Mouse (Mus musculus) layer of hippocampus, postnatal 36 days (tissue): ENCODE data around the gene Cfap157. TPM values are rescaled to one million over a fixed set of nuclear protein-coding genes. Genes with fewer than 3 reads are reported as not detected.

Experiments used
- DNase-seq, 2 experiments: peaks; one replicate each; pipeline ENCODE4 v3.0.0; 2022
- total RNA-seq, 2 experiments: library from RNA; stranded (reverse); gene quantifications; 2 replicates each; pipeline ENCODE4 v1.2.3; 2021

The Cfap157 gene
- total RNA-seq, 2 experiments from 2014 or later: 0.43 to 0.72 TPM

- no peak for DNase-seq
These were observed 4.5 kb downstream of the Cfap157 start for GRCm38 (mm10) chr2:32779714-32780113.

- DNase-seq: peak; percentile 58
These were observed 5.1 kb downstream of the Cfap157 start for GRCm38 (mm10) chr2:32779131-32779530.

DNA sequence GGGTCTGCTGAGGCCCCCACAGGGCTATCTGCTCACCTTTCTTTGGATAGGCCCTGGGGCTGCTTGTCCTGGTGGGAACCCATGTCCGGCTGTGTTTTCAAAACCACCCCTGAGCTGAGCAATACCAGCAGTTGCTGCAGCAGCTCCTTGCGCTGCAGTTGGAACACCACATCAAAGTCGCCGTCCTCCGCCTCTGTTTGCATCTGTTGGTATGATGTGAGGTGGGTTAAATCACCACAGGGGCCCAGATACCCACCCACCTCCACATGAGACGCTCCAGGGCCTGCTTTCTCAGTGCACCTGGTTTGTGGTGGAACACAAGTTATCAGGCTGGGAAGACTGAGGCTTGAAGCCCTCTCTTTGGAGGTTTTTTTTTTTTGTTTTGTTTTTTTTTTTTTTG, 6.1 kb downstream of the Cfap157 start:
- DNase-seq: no peak

GRCm38 (mm10) chr2:32776192-32776591, 8.0 kb downstream of the Cfap157 start:
- no peak for DNase-seq

DNA sequence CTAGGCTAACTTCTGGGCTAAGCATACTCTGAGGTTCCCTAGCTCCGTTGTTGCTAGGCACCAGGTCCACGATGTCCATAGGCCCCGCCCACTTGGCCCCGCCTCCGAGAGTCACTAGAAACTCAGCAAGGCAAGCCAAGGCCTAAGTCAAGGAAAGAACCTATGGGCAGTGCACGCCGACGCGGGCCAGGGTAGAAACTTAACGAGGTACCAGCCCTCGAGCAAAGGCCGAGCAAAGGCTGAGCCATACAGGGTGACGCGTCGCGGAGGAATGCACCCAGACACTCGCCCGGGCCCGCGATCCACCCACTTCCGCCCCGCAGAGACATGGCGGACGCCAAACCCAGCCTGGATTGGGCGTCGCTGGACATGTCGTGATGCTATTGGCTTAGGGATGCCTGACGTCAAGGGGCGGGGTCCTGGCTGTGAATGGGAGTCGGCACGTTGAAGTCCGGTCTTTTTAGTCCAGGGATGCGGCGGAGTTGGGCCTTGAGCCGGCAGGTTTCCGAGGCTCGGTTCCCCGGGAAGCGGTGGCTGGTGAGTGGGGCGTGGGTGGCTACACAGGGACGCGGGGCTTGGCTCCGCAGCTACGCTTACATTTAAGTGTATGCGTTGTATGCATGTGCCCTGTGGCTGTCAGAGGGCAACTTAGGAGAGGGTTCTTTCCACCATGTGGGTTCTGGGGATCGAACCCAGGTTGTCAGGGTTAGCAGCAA, 8.7 kb downstream of the Cfap157 start, which contains the start of the genes Ttc16 and Ptrh1:
Gene Ttc16, minus strand, starts transcription at position 275 of the 716 bp plus-strand sequence.
Gene Ptrh1, plus strand, starts transcription at position 428 of the 716 bp plus-strand sequence.
- DNase-seq: peak; percentile 97

- DNase-seq: no peak
These were observed 11.5 kb downstream of the Cfap157 start for GRCm38 (mm10) chr2:32772626-32773279.

- DNase-seq: no peak
These were observed 12.3 kb downstream of the Cfap157 start for GRCm38 (mm10) chr2:32771886-32772285.

DNA sequence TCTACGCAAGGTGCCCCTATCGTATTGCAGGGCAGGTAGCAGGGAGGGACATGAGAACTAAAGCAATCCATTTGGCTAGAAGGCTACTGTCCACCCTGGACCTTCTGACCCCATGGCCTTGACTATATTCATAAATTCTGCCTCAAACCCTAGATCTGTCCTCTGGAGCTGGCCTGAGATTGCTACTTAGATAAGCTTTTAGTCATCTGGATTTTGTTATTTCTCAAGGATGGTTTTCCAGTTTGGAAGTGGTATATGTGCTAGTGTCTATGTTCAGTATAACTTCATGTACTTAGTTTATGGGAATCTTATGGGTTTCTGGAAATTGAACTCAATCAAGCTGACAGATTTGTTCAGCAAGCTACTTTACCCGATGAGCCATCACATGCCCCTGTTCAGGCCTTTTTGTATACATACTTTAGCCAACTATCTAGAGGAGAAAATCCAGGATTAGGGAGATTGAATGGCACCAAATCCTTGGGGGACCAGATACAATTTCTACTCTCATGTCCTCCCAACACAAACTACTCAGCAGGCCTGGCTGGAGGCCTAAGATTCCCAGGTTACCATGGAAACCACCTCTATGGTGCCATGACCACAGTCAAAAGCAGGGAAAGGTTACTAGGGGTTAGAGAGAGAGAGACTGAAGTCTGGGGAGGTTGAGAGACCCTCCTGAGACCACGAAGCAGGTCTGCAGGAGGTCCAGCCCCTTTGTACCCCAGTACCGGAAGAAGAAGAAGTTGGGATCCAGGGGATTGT, 14.7 kb downstream of the Cfap157 start:
- DNase-seq: no peak

DNA sequence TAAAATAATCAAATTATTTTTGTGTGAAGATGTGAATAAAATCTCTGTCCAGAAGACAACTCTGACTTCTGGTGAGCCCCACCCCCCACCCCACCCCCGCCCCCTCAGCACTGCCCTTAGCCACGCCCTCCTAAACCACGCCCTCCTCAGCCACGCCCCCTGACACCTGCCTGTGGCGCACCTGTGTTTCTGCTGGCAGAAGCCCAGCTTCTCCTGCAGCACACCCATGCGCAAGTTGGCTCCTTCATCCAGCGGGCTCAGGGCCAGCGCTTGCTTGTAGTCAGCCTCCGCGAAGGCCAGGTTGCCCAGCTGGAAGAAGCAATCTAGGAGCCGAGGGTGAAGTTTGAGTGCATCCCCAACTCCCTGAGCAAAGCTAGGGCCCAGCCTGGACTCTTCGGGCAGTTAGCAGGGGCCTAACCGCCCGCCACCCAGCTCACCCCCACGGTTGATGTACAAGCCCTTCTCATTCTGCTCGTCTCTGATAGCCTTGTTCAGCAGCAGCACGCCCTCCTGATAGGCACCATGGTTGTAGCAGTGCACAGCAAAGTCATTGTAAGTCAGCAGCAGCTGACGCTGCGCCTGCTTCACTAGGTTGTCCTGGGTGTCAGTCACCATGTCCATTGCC, 15.5 kb downstream of the Cfap157 start:
- no peak for DNase-seq

- no peak for DNase-seq
These were observed 17.0 kb downstream of the Cfap157 start for GRCm38 (mm10) chr2:32767241-32767640.

GRCm38 (mm10) chr2:32763353-32763752, 20.9 kb downstream of the Cfap157 start:
- DNase-seq: no peak

GRCm38 (mm10) chr2:32761859-32762258, 22.4 kb downstream of the Cfap157 start:
- no peak for DNase-seq

DNA sequence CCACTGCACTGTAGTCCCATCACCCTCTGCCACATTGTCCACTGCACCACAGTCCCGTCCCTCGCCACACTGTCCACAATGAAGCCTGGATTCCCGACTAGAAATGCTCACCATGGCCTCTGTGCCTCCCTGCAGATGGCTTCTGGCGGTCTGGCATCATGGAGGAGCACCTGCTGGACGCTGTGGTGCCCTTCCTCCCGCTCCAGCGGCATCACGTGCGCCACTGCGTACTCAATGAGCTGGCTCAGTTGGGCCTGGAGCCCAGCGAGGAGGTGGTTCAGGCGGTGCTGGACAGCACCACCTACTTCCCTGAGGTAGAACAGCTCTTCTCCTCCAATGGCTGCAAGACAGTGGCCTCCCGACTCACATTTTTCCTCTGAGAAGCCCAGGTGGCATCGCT, 22.9 kb downstream of the Cfap157 start:
- DNase-seq: no peak

DNA sequence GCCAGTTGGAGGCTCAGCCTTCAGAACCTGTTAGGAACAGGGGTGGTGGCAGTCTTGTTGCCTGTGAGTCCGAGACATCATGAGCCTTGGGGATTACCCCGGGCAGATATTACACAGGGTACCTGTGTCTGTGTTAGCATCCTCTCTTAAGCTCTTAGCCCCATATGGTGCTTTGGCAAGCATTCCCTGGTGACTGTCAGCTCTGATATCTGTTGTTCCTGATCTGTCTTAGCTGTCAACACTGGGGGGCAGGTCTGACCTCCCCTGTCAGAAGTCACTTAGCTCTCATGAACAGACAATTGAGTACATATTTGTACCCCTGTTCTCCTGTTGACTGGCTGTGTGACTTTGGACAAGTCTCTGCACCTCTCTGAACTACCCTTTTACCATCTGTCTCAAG, 25.2 kb downstream of the Cfap157 start:
- no peak for DNase-seq

DNA sequence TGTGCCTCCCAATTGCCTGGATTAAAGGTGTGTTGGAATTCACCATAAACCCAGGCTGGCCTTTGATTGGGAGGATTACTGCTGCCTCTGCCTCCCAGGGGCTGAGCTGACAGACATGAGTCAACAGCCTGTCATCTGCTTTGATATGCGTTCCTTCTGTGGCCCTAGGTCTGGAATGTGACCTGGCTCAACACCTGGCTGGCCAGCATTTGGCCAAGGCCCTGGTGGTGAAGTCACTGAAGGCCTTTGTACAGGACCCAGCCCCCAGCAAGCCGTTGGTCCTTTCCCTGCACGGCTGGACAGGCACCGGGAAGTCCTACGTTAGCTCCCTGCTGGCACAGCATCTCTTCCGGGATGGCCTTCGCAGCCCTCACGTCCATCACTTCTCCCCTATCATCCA, 25.7 kb downstream of the Cfap157 start:
- DNase-seq: no peak

DNA sequence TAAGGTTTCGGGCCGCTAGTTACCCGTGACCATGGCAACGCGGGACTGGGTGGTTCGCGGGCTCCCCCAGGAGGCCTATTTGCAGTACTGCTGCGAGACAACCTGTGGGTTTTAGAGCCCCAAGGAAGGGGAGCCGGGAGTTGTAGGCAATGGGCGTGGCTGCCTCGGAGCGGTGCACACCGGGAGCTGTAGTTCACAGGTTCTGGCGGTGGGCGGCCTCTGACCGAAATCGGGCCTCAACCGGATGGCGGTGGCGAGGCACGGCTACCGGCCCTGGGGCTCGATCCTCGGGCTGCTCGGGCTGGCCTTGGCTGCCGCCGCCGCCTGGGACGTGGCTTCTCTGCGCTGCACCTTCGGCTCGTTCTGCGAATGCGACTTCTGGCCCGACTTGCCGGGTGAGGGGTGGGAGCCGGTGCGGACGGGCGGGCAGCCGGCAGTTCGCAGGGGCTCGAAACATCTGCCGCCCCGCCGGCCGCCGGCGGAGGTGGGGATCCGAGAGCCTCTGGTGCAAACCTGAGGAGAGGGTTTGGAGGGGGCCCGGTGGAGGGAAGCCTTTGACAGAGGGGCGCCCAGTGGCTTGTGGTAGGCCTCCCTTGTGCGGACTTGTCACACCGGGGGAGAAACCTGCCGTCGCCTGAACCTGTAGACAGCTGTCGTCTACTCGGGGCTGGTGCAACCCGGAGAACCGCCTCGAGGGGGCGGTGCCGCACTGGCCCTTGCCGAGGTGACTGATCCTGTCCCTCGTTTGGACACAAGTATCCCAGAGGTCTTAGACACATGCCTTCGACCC, 27.0 kb downstream of the Cfap157 start, which contains the start of gene Tor2a:
Gene Tor2a, plus strand, starts transcription at position 179 of the 790 bp plus-strand sequence.
- peak; percentile 95 to 97 for DNase-seq

DNA sequence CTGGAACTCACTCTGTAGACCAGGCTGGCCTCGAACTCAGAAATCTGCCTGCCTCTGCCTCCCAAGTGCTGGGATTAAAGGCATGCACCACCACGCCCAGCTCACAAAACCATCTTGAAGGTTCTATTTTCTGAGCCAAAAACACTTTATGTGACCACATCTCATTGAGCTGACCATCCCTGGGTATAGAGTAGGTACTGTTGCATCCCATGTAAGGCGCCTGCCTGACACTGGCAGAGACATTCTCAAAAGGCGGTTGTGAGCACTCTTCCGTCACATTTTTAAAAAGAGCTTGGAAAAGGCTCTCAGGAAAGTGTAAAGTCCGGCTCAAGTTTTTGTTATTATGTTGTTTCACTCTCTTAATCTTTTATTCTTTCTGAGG, 27.6 kb downstream of the Cfap157 start:
- DNase-seq: no peak

GRCm38 (mm10) chr2:32752181-32752580, 32.0 kb downstream of the Cfap157 start:
- no peak for DNase-seq

- DNase-seq: no peak
These were observed 32.6 kb downstream of the Cfap157 start for GRCm38 (mm10) chr2:32751665-32752033.

- no peak for DNase-seq
These were observed 33.2 kb downstream of the Cfap157 start for GRCm38 (mm10) chr2:32750887-32751664.

- DNase-seq: no peak
These were observed 34.0 kb downstream of the Cfap157 start for GRCm38 (mm10) chr2:32750199-32750598.
